Mouse (Mus musculus): ENCODE measurements around the gene Cdca3.

GRCm38 (mm10) chr6:124839805-124840204, 10.5 kb downstream of the Cdca3 start:
- no peak for TF ChIP-seq CTCF (IDR thresholded peaks at IDR 0.05; ENCODE audit: control insufficient read depth, insufficient read depth, insufficient replicate concordance, low read depth, low read length)
- no peak for TF ChIP-seq POLR2A (IDR thresholded peaks at IDR 0.05; ENCODE audit: control insufficient read depth, low read depth, low read length)

Data from testis, adult 2 months (tissue).